Mouse (Mus musculus) liver, postnatal 0 days (tissue): ENCODE data around the gene Kmt5a.
A peak's percentile ranks its signal among the peaks of the same experiment; 100 is the strongest.

Source experiments
- CTCF ChIP-seq: sonication (generic); IDR thresholded peaks from 2 replicates; pipeline ENCODE4 v1.5.1; 2016; ENCODE audit warnings: antibody characterized with exemption, low read depth
- EP300 ChIP-seq: IDR thresholded peaks from 2 replicates; pipeline ENCODE4 v1.6.1; 2016; ENCODE audit warnings: antibody characterized with exemption, low read depth, mild to moderate bottlenecking

- TF ChIP-seq EP300: peak; percentile 9; the same call in 1 of the 2 replicates
- no peak for TF ChIP-seq CTCF
Measured at GRCm38 (mm10) chr5:124444661-124445561, 5.2 kb downstream of the Kmt5a start.
